Mouse (Mus musculus): ENCODE results near the gene Tdrd3. TPM values are rescaled to one million over a fixed set of nuclear protein-coding genes. Genes with fewer than 3 reads are reported as not detected.

The Tdrd3 gene
- polyA plus RNA-seq, 1 experiment = 1.9 TPM

DNA sequence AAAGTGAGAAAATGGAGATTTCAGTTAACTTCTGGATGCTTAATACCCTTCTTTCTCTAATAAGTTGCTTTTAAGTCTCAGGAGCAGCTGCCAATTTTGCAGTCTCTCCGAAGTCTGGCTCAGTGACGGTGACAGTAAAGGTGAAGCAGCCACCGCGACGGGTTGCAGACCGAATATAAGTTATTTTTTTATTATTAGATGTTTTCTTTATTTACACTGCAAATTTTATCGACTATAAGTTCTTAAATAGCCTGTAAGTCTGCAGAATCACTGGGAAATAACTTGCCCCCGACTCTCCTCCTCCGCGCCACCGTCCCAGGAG, 992 bp upstream of the Tdrd3 start:
- no peaks in the 10 kb centered on the region for H3K36me3 ChIP-seq (ENCODE audit: control insufficient read depth, insufficient read depth, low read length)
- 1% methylated on average over 11 of the region's 11 CpGs for WGBS
- DNase-seq = no peak
- H3K27me3 ChIP-seq (ENCODE audit: control insufficient read depth, insufficient read depth, low read length) = no peaks in the 10 kb centered on the region
- H3K4me3 ChIP-seq (ENCODE audit: control insufficient read depth, insufficient read depth, low read length) = peak overlapping the region; percentile 37
- H3K27ac ChIP-seq (ENCODE audit: control insufficient read depth, insufficient read depth, low read length) = 0 out of 2 replicates have a peak overlapping the region, but pooled peaks have one; percentile 3
- H3K4me1 ChIP-seq (replicated peaks; ENCODE audit: control insufficient read depth, insufficient read depth, low read length) = no peaks in the 10 kb centered on the region
- no peak for TF ChIP-seq CTCF (IDR thresholded peaks at IDR 0.05; ENCODE audit: borderline replicate concordance, control insufficient read depth, extremely low read depth, insufficient read depth, low read length, poor library complexity)
- no peak for TF ChIP-seq POLR2A (IDR thresholded peaks at IDR 0.05; ENCODE audit: control insufficient read depth, extremely low read depth, insufficient read depth, low read length, poor library complexity)

DNA sequence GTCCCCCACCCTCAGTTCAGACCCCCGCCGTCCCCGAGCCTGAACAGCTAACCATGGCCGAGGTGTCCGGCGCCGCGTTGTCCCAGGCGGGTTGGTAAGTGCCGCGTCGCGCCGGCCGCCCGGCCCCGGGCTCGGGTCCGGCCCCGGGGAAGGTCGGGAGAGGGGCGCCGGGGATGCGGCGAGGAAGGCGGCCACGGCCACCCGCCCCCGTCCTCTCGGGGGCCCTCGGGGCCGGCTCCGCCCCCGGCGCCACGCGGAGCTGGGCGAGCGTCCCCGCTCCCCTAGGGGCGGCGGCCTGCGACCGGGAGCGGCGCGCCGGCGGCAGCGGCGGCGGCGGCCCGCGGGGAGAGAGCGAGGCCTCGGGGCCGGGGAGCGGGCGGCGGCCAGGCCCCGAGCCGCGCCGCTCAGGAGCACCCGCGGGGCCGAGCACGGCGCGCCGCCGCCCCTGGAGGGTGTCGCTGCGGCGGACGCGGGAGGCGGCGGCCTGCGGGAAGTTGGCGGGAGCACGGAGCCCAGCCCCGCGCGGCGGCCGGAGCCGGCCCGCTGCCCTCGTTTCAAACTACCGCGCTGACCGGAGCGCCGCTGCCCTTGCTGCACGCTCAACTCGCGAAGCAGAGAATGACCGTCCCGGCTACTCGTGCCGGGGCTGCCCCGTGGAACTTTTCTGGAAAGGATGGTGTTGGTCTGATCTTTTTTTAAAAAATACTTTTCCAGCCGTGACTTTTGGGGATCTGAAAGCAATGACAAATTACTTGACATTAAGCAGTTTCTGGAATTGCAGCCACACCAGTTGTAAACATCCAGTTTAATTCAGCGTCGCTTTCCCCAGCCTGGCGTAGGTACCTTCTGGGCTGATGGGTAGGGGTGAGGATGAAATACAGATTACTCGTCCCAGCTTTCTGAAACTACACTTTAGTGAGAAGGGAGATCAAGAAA, 584 bp downstream of the Tdrd3 start:
- Histone ChIP-seq H3K27me3 (ENCODE audit: control insufficient read depth, insufficient read depth, low read length) (no peaks in the 10 kb centered on the region), H3K4me1 (replicated peaks; ENCODE audit: control insufficient read depth, insufficient read depth, low read length) (no peaks in the 10 kb centered on the region), H3K4me3 (ENCODE audit: control insufficient read depth, insufficient read depth, low read length) (peak overlapping the region; percentile 95), H3K27ac (ENCODE audit: control insufficient read depth, insufficient read depth, low read length) (peak overlapping the region; percentile 64; the same call in 1 of the 2 replicates), H3K36me3 (ENCODE audit: control insufficient read depth, insufficient read depth, low read length) (no peaks in the 10 kb centered on the region)
- DNase-seq = peak; percentile 40
- WGBS = 3% methylated on average over 109 of the region's 109 CpGs
- TF ChIP-seq POLR2A (IDR thresholded peaks at IDR 0.05; ENCODE audit: control insufficient read depth, extremely low read depth, insufficient read depth, low read length, poor library complexity) (0 out of 2 replicates have a peak, but pooled peaks have one; percentile 11), CTCF (IDR thresholded peaks at IDR 0.05; ENCODE audit: borderline replicate concordance, control insufficient read depth, extremely low read depth, insufficient read depth, low read length, poor library complexity) (no peak)

DNA sequence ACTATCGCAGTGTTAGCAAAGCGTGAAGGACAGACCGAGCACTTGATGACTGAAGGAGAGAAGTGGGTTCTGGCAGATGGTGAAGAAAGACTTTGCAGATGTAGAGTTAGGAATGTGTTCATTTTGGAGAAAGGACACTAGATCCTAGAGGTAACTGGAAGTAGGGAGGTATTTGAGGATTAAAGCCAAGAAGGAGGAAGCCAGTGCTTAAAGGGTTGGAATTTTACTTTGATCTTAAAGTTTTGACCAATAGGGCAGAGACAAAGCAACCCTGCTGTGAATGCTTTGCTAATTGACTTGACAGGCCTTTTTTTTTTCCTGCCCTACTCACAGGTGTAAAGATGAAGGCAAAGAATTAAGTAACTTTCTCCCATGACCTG, 1.2 kb downstream of the Tdrd3 start:
- TF ChIP-seq POLR2A (IDR thresholded peaks at IDR 0.05; ENCODE audit: control insufficient read depth, extremely low read depth, insufficient read depth, low read length, poor library complexity) (no peak), CTCF (IDR thresholded peaks at IDR 0.05; ENCODE audit: borderline replicate concordance, control insufficient read depth, extremely low read depth, insufficient read depth, low read length, poor library complexity) (no peak)
- H3K4me3 ChIP-seq (ENCODE audit: control insufficient read depth, insufficient read depth, low read length) = peak overlapping the region; percentile 95; the same call in 1 of the 2 replicates
- H3K27me3 ChIP-seq (ENCODE audit: control insufficient read depth, insufficient read depth, low read length) = no peaks in the 10 kb centered on the region
- no peaks in the 10 kb centered on the region for H3K36me3 ChIP-seq (ENCODE audit: control insufficient read depth, insufficient read depth, low read length)
- no peak for DNase-seq
- H3K27ac ChIP-seq (ENCODE audit: control insufficient read depth, insufficient read depth, low read length) = no peak overlapping the region
- WGBS = under 1% methylated on average over 3 of the region's 3 CpGs
- no peaks in the 10 kb centered on the region for H3K4me1 ChIP-seq (replicated peaks; ENCODE audit: control insufficient read depth, insufficient read depth, low read length)

DNA sequence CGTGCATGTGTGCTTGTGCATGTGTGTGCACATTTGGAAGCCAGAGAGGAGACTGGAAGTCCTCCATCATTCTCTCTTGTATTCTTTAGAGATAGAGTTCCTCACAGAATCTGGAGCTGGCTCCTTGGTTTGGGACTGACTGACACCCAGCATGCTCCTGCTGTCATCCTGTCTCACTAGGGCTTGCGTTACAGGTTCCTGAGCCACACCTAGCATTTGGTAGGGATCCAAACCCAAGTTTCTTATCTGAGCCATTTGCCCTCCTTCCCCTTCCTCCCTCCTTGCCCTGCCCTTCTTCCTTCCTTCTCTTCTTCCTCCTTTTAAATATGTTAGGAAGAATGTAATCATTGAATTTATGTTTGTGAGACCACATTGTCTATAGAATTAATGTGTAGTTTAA, 3.3 kb downstream of the Tdrd3 start:
- H3K36me3 ChIP-seq (ENCODE audit: control insufficient read depth, insufficient read depth, low read length) = no peaks in the 10 kb centered on the region
- TF ChIP-seq POLR2A (IDR thresholded peaks at IDR 0.05; ENCODE audit: control insufficient read depth, extremely low read depth, insufficient read depth, low read length, poor library complexity) = no peak
- whole genome bisulfite sequencing = 85% methylated on average over 2 of the region's 2 CpGs
- H3K4me1 ChIP-seq (replicated peaks; ENCODE audit: control insufficient read depth, insufficient read depth, low read length) = no peaks in the 10 kb centered on the region
- no peaks in the 10 kb centered on the region for H3K27me3 ChIP-seq (ENCODE audit: control insufficient read depth, insufficient read depth, low read length)
- H3K27ac ChIP-seq (ENCODE audit: control insufficient read depth, insufficient read depth, low read length) = no peak overlapping the region
- H3K4me3 ChIP-seq (ENCODE audit: control insufficient read depth, insufficient read depth, low read length) = no peak overlapping the region
- no peak for DNase-seq

- 95% methylated on average over 4 of the region's 4 CpGs for WGBS
- H3K27ac ChIP-seq (ENCODE audit: control insufficient read depth, insufficient read depth, low read length) = no peak overlapping the region
- H3K27me3 ChIP-seq (ENCODE audit: control insufficient read depth, insufficient read depth, low read length) = no peaks in the 10 kb centered on the region
- DNase-seq = no peak
- no peaks in the 10 kb centered on the region for H3K36me3 ChIP-seq (ENCODE audit: control insufficient read depth, insufficient read depth, low read length)
- no peak overlapping the region for H3K4me3 ChIP-seq (ENCODE audit: control insufficient read depth, insufficient read depth, low read length)
- no peaks in the 10 kb centered on the region for H3K4me1 ChIP-seq (replicated peaks; ENCODE audit: control insufficient read depth, insufficient read depth, low read length)
- no peak for TF ChIP-seq CTCF (IDR thresholded peaks at IDR 0.05; ENCODE audit: borderline replicate concordance, control insufficient read depth, extremely low read depth, insufficient read depth, low read length, poor library complexity)
- TF ChIP-seq POLR2A (IDR thresholded peaks at IDR 0.05; ENCODE audit: control insufficient read depth, extremely low read depth, insufficient read depth, low read length, poor library complexity) = no peak
These were observed 4.1 kb downstream of the Tdrd3 start for GRCm38 (mm10) chr14:87420576-87420975.

- no peak for DNase-seq
- Histone ChIP-seq H3K27me3 (ENCODE audit: control insufficient read depth, insufficient read depth, low read length) (no peaks in the 10 kb centered on the region), H3K27ac (ENCODE audit: control insufficient read depth, insufficient read depth, low read length) (no peak overlapping the region), H3K36me3 (ENCODE audit: control insufficient read depth, insufficient read depth, low read length) (no peaks in the 10 kb centered on the region), H3K4me3 (ENCODE audit: control insufficient read depth, insufficient read depth, low read length) (no peak overlapping the region), H3K4me1 (replicated peaks; ENCODE audit: control insufficient read depth, insufficient read depth, low read length) (no peaks in the 10 kb centered on the region)
- 86% methylated on average over 3 of the region's 3 CpGs for WGBS
- TF ChIP-seq CTCF (IDR thresholded peaks at IDR 0.05; ENCODE audit: borderline replicate concordance, control insufficient read depth, extremely low read depth, insufficient read depth, low read length, poor library complexity) (no peak), POLR2A (IDR thresholded peaks at IDR 0.05; ENCODE audit: control insufficient read depth, extremely low read depth, insufficient read depth, low read length, poor library complexity) (no peak)
These were observed 6.0 kb downstream of the Tdrd3 start for GRCm38 (mm10) chr14:87422432-87422831.

Measured in thymus, adult 2 months (tissue).